In the genomic region with DNA sequence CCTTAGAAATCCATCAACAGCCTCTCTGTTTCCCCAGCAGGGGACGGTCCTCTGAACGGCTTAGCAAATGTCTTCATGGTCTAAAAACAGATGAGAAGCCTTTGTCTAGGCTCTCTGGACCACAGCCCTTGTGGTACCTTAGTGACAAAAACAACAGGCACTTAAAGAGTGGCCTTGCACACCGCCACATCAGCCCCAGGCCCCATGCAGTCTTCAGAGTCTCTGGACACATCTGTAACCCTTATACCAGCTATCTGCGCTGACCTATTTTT, we compare ENCODE assay signal across 18 mouse cellular contexts.
DNase-seq lines count a peak whose midpoint lies in the region; ATAC-seq and TF ChIP-seq lines count a peak whose summit lies in the region.
"Had no signal": no experiment of that assay in that cellular context is flagged by ENCODE, and none has a peak within 500 bp of the region (broad histone marks: within the 10 kb centered on the region; RNA-seq: fewer than 3 reads in every experiment).

No protein-coding gene starts in this region.

- no peaks in the 10 kb centered on the region for H3K36me3 ChIP-seq in heart, postnatal 0 days (replicated peaks; ENCODE audit: control insufficient read depth, insufficient read depth, low read length)
- H3K36me3 ChIP-seq in midbrain, postnatal 0 days (ENCODE audit: insufficient read depth, low read length): no peaks in the 10 kb centered on the region
- H3K36me3 ChIP-seq in midbrain, embryonic 15.5 days (replicated peaks): no peaks in the 10 kb centered on the region
- H3K36me3 ChIP-seq: forebrain, embryonic 10.5 days; hindbrain, embryonic 12.5 days; stomach, embryonic 15.5 days had no signal

- peak overlapping the region; percentile 76; the same call in 1 of the 2 replicates for H3K27ac ChIP-seq in heart, postnatal 0 days (ENCODE audit: low read depth)
- H3K27ac ChIP-seq in midbrain, postnatal 0 days (ENCODE audit: low read depth, low read length): no peak overlapping the region
- no peak overlapping the region for H3K27ac ChIP-seq in midbrain, embryonic 15.5 days
- H3K27ac ChIP-seq: hindbrain, embryonic 12.5 days; kidney, postnatal 0 days; liver, embryonic 14.5 days had no signal

- peaks cover 22% of the 10 kb centered on the region for H3K4me1 ChIP-seq in heart, postnatal 0 days (ENCODE audit: control insufficient read depth, insufficient read depth)
- H3K4me1 ChIP-seq in midbrain, postnatal 0 days (ENCODE audit: insufficient read depth, low read length): no peaks in the 10 kb centered on the region
- no peaks in the 10 kb centered on the region for H3K4me1 ChIP-seq in midbrain, embryonic 15.5 days
- H3K4me1 ChIP-seq: hindbrain, embryonic 12.5 days had no signal

- WGBS in heart, postnatal 0 days: 51% methylated on average over 4 of the region's 4 CpGs
- WGBS in midbrain, postnatal 0 days: 36% methylated on average over 4 of the region's 4 CpGs
- 35% methylated on average over 4 of the region's 4 CpGs for WGBS in midbrain, embryonic 15.5 days

- H3K27me3 ChIP-seq in heart, postnatal 0 days (ENCODE audit: control insufficient read depth, insufficient read depth, low read length): no peaks in the 10 kb centered on the region
- no peaks in the 10 kb centered on the region for H3K27me3 ChIP-seq in midbrain, postnatal 0 days (ENCODE audit: insufficient read depth, low read length)
- H3K27me3 ChIP-seq in midbrain, embryonic 15.5 days (replicated peaks): no peaks in the 10 kb centered on the region
- H3K27me3 ChIP-seq: hindbrain, embryonic 12.5 days; stomach, embryonic 15.5 days had no signal

- H3K9me3 ChIP-seq in heart, postnatal 0 days (replicated peaks; ENCODE audit: control insufficient read depth, low read length): no peaks in the 10 kb centered on the region
- H3K9me3 ChIP-seq in midbrain, postnatal 0 days (ENCODE audit: low read length): no peaks in the 10 kb centered on the region
- no peaks in the 10 kb centered on the region for H3K9me3 ChIP-seq in midbrain, embryonic 15.5 days
- H3K9me3 ChIP-seq: forebrain, embryonic 10.5 days; hindbrain, embryonic 12.5 days; stomach, embryonic 15.5 days had no signal

- intact Hi-C loops in heart, postnatal 25 days (cut with DNase I): loop anchor here (5.0 kb wide), 1 partner anchor 86 kb away; the partner anchor contains the start of gene Npas2

- DNase-seq in embryo, embryonic 10 days (ENCODE audit: low spot score): peak; percentile 6
- DNase-seq in embryo, embryonic 11 days: no peak
- no peak for DNase-seq in heart, postnatal 0 days (ENCODE audit: low spot score)
- no peak for DNase-seq in heart, postnatal 25 days (ENCODE audit: low spot score)
- DNase-seq in midbrain, postnatal 0 days (ENCODE audit: low spot score): no peak
- no peak for DNase-seq in retina, embryonic 14.5 days (ENCODE audit: low spot score)
- DNase-seq: adrenal gland, postnatal 36 days; cerebellum, adult 9-11 months; kidney, adult 18-20 months; lung, embryonic 14.5 days; midbrain, embryonic 14.5 days; thymus, postnatal 25 days had no signal

- no peak for TF ChIP-seq CTCF in heart, postnatal 0 days (IDR thresholded peaks at IDR 0.05; ENCODE audit: low read depth)
- peak; percentile 8; the same call in 1 of the 2 replicates for TF ChIP-seq CTCF in midbrain, postnatal 0 days (IDR thresholded peaks at IDR 0.05)

- TF ChIP-seq EP300 in heart, postnatal 0 days (IDR thresholded peaks at IDR 0.05; ENCODE audit: low read depth): no peak

- H3K4me3 ChIP-seq in heart, postnatal 0 days (ENCODE audit: low read depth, low read length): no peak overlapping the region
- no peak overlapping the region for H3K4me3 ChIP-seq in midbrain, postnatal 0 days (ENCODE audit: low read depth, low read length)
- H3K4me3 ChIP-seq in midbrain, embryonic 15.5 days: no peak overlapping the region
- H3K4me3 ChIP-seq: forebrain, embryonic 10.5 days; hindbrain, embryonic 12.5 days; stomach, embryonic 15.5 days had no signal

- no peak overlapping the region for H3K4me2 ChIP-seq in heart, postnatal 0 days (ENCODE audit: low read depth, low read length)
- H3K4me2 ChIP-seq in midbrain, postnatal 0 days (ENCODE audit: low read depth, low read length, poor library complexity, severe bottlenecking): no peak overlapping the region
- no peak overlapping the region for H3K4me2 ChIP-seq in midbrain, embryonic 15.5 days
- H3K4me2 ChIP-seq: hindbrain, embryonic 12.5 days; lung, embryonic 14.5 days; stomach, embryonic 15.5 days had no signal

- no peak for ATAC-seq in heart, postnatal 0 days (ENCODE audit: insufficient read depth, low read depth)
- no peak for ATAC-seq in midbrain, postnatal 0 days (ENCODE audit: low FRiP score)
- ATAC-seq in midbrain, embryonic 15.5 days (replicated peaks): no peak

- no peak overlapping the region for H3K9ac ChIP-seq in heart, postnatal 0 days (replicated peaks; ENCODE audit: low read depth, low read length)
- no peak overlapping the region for H3K9ac ChIP-seq in midbrain, postnatal 0 days (replicated peaks; ENCODE audit: low read length, poor library complexity, severe bottlenecking)
- no peak overlapping the region for H3K9ac ChIP-seq in midbrain, embryonic 15.5 days
- H3K9ac ChIP-seq: hindbrain, embryonic 12.5 days; liver, embryonic 14.5 days; lung, embryonic 14.5 days; stomach, embryonic 15.5 days had no signal
